Mouse (Mus musculus) hematopoietic stem cell, adult 5-6 weeks (primary cell): ENCODE data around the gene Sema5a. TPM values are rescaled to one million over a fixed set of nuclear protein-coding genes. Genes with fewer than 3 reads are reported as not detected.
A peak's percentile ranks its signal among the peaks of the same experiment; 100 is the strongest.

Source experiments
- ATAC-seq, 2 experiments: fragments of 125-278 bp in 1 of 2; replicated peaks in 1 of 2; 2 replicates each; pipeline ENCODE4 v1.8.0; 2016 to 2017; ENCODE audit warnings: inconsistent platforms in 2 of 2, mild to moderate bottlenecking in 2 of 2, moderate number of reproducible peaks in 2 of 2, low read depth in 1 of 2, moderate TSS enrichment in 1 of 2; ENCODE audit not compliant: low FRiP score in 2 of 2, poor library complexity in 2 of 2, severe bottlenecking in 2 of 2, insufficient read depth in 1 of 2, low TSS enrichment in 1 of 2
- total RNA-seq: library from RNA; stranded (forward); fragments of 172-1452, 232-1000 nt; gene quantifications from 2 replicates; pipeline ENCODE4 v1.2.3, GENCODE M21; 2017

The Sema5a gene
- total RNA-seq, 1 experiment from 2014 or later: not detected

DNA sequence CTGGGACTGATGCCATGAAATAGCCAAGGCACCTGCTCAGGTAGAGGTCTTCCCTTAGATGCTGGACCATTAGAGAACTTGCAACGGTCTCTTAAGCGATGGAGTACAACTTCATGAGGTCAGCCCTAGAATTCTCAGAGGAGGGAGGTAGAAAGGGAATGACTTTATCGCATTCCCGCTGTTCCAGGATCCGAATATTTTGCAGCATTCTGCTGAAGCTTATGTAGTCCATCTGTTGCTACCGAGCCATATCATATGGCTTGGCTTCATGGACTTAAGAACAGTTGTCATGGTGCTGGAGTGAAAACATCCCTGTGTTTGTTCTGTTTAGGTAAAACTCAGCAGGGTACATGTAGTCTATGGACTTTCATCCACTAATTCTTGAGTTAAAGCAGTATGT, 369.1 kb downstream of the Sema5a start:
- ATAC-seq: no peak

DNA sequence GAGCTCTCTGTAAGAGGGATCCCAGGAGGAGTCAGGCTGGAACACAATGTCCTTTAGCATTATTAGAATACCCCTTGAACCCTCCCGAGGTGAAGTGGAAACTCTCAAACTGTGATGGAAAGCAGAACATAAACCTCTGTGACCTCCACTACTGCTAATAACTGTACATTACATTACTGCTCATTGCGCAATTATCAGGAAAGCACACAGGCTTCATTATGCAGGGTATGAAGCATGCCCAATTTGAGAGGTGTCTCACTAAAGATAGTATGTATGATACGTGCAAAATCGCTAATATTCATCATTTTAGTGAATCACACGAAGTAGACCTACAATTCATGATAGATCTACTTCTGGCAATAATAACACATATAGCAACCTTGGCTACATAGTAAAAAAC, 371.2 kb downstream of the Sema5a start:
- ATAC-seq: no peak

- ATAC-seq: no peak
These were observed 374.6 kb downstream of the Sema5a start for GRCm38 (mm10) chr15:32619199-32619598.

DNA sequence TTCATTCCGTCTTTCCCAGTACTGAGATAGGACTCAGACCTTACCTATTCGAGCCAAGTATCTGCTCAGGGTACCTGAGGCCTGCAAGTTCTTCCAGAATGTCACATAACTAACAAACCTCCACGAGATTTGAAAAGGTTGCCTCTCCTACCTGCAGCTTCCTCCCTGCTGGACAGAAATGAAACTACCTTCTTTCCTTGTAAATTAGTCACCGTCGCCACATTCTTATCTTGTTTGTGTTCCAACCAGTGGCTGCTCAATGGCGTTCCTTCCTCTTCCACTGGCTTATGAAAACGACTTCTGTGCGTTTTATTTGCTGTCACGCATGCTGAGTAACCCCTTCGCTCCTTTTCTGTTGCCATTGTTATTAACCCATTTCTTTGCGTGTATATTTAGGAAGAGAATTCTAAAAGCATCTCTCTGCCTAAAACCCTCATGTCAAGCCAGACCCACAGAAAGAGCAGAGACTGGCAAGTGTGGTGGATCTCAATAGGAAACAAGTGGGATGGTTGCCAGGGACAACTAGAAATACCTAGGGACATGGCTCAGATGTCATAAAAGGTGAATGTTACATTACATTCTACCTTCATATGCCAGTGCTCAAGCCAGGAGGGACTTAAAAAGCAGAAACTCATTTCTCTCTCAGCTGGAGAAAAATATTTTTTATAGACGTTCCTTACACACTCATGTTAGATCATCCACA, 378.6 kb downstream of the Sema5a start:
- no peak for ATAC-seq

DNA sequence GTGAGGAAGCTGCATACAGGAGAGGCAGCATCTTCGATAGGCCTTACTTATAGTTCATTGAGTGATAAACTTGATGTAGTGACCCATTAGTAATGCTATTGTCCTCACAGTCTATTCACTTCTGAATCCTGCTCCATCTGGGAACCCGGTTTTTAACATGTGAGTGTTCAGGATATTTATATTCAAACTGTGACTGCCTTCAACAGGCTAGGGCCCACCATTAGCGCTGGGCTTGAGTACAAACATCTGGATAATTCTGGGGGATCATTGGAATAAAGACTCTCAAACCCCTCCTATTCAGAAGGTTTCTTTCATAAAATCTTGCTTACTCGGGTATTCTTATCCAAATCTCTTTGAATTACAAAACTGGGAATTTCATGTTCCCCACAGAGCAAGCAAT, 379.5 kb downstream of the Sema5a start:
- ATAC-seq: no peak

DNA sequence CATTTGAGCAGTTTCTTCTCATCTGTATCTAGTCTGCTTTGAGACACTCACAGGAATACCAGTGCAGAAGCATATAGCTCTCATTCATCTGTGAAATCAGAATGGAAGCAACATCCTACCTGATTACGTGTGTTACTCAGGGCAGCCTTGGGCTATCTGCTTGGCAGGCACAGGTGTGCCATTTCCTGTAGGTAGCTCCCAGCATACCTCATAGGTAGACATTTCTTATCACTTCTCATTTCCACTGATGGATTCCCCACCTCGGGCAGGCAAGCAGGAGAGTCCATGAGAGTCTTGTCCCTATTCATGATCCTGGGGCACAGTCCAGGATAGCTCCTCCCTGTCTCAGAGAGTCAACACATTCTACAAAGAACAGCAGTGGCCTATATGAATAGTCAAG, 381.4 kb downstream of the Sema5a start:
- no peak for ATAC-seq

- no peak for ATAC-seq
These were observed 389.1 kb downstream of the Sema5a start for GRCm38 (mm10) chr15:32633713-32634112.

- no peak for ATAC-seq
These were observed 393.3 kb downstream of the Sema5a start for GRCm38 (mm10) chr15:32637879-32638278.

DNA sequence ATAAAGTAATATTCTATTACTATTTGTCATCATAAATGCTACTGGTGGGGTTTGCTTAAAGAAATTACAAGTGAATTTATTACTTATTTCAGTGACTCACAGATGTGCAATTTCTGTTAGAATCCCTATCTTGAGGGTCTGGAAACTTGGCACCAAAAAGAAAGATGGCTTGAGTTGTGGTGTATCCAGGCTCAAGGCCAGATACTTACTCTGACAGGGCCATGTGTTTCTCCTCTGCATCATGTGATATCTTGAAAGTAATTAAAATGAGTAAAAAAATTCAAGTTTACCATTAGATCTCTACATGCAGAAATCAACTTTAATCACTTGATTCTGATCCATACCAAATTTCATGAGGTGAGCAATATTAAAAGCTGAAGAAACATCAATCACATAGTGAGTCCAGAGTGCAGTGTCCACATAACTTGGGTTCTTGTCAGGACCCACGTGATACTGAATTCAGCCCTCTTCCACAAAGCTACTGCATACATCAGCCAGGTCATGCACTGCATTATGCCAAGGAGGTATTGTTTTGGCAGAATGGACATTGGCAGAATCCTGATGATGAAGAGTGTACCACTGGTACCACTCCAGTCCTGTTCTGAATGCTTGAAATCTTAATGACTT, 402.6 kb downstream of the Sema5a start:
- ATAC-seq: no peak

GRCm38 (mm10) chr15:32654046-32654445, 409.4 kb downstream of the Sema5a start:
- ATAC-seq: no peak

DNA sequence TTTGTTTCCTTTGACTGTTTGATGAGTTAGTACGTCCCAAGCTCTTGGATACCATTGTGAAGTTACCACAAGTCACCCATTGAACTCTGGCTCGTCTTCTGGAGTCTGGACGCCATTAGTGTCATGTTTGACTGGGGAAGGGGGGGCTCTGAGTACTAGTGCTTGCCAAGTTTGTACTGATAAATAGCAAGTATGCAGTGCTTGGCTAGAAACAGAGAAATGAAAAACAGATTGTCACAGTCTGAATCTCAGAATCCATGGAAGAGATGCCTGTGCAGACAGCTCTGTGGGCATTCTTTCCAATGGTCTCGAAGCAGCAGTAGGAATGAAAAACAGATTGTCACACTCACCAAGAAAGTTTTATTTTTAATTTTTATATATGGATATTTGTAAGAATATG, 411.4 kb downstream of the Sema5a start:
- no peak for ATAC-seq

DNA sequence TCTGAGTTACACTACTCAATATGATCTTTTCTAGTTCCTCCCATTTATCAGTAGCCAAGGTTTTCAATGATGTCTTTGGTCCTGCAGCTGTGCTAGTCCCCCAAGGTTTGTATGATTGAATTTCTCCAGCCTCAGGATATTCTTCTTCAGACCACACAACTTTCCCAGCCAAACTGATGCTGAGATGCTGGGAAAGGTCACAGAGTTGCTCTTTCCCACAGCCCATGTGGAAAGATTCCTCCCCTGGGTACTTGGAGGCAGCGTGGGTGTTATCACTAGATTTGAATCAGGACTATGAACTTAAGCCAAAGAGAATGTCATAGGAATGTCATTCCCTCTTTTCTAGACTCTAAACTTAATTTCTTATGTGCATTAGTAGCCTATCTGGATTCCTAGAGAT, 431.8 kb downstream of the Sema5a start:
- no peak for ATAC-seq

GRCm38 (mm10) chr15:32685152-32685551, 440.5 kb downstream of the Sema5a start:
- no peak for ATAC-seq

DNA sequence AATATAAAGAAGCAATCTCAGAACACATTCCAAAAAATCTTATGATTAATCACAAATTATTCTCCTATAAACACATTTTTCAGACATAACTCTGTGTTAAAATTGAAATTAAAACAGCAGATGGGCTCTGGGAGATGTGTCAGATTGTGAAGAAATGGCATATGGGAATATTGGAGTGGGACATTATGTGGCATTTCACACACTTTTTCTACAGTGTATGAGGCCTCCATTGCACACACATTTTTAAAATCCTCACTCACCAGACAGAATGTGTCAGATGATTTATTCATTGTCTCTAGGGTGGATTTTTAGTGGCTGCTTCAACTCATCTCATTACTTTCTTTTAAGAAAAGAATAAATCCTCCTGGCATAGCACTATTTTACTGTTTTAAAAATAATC, 446.4 kb downstream of the Sema5a start:
- ATAC-seq: no peak

DNA sequence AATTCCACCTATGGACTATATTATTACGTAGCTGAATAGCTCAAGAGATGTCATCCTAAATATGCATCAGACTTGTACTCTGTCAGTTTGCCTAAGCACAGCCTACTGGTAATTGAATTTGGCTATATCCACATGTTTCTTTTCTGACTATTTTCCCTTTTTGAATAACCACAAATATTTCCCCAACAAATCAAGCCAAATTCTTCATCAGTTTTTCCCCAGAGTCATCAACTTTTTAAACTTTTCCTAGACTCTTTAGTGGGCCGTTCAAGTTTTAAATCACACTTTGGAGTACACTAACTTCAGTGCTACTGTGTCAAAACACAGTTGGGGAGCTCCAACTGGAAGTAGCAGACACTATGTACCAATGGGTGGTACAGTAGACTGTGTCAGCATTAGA, 448.4 kb downstream of the Sema5a start:
- no peak for ATAC-seq

- ATAC-seq: no peak
These were observed 472.8 kb downstream of the Sema5a start for GRCm38 (mm10) chr15:32717298-32717985.

DNA sequence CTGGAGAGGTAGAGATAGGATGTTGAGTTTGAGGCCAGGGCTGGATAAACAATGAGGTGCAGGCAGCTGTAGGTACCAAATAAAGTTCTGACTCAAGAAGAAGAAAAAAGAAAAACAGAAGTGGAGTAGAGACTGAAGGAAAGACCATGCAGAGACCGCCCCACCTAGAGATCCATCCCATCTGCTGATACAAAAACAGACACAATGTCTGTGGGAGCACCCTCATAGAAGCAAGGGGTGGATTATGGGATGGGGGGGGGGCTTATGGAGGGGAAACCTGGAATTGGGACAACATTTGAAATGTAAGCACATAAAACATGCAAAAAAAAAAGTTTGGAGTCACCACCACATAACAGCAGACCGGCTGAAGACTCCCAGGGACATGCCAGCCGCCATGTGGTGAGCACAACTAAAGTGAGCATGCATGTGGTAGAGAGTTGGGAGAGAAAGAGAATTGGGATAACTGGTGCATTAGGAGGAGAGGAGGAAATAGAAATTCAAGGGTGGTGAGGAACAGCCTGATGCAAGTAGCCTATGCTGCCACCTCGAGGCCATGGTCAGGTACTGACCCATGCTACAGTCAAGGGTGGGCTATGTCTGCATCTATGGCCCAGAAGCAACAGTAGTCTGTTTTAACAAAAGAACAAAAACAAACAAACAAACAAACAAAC, 473.8 kb downstream of the Sema5a start:
- ATAC-seq: peak; percentile 83 to 92

- ATAC-seq: no peak
These were observed 474.3 kb downstream of the Sema5a start for GRCm38 (mm10) chr15:32718964-32719311.
